Mouse (Mus musculus): Measurements from ENCODE around the gene Ttc30a2.

GRCm38 (mm10) chr2:75955709-75956108 is 22.3 kb downstream of the Ttc30a2 start:
- TF ChIP-seq CTCF (IDR thresholded peaks at IDR 0.05; ENCODE audit: low read depth, low read length) (no peak), POLR2A (IDR thresholded peaks at IDR 0.05; ENCODE audit: borderline replicate concordance, low read depth, low read length) (no peak)

Data from bone marrow macrophage, adult 2 months (primary cell).